Mouse (Mus musculus) ES-Bruce4 (cell line): ENCODE data around the gene 9930022D16Rik.

Source experiments
- CTCF ChIP-seq: IDR thresholded peaks from one replicate; pipeline ENCODE4 v1.8.1; 2011; ENCODE audit warnings: low read depth, low read length
- EP300 ChIP-seq: IDR thresholded peaks from 2 replicates; pipeline ENCODE4 v1.6.1; 2011; ENCODE audit warnings: low read depth, low read length; ENCODE audit not compliant: insufficient read depth
- POLR2A ChIP-seq: IDR thresholded peaks from one replicate; pipeline ENCODE4 v1.8.1; 2011; ENCODE audit warnings: low read length; ENCODE audit not compliant: insufficient read depth

DNA sequence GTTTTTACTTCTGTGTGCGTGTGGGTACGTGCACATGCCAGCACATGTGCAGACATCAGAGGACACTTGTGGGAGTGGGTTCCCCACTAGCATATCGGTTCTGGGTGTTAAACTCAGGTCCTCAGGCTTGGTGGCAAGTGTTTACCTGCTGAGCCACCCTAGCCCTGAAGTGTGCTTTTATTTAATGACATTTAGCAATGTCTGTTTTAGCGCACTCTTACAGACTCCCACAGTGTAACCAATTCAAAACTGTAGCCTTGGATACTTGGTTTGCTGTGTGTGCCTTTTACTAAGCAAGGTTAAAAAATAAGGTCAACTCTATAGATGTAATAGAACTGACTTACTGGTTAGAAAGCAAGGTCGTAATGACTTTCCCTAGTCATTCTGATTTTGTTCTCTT is 47.9 kb upstream of the 9930022D16Rik start:
- TF ChIP-seq CTCF (no peak), EP300 (no peak), POLR2A (no peak)
